Mouse (Mus musculus) monocyte, adult 2 months (primary cell): ENCODE measurements around the gene Ptprcap.
A peak's percentile ranks its signal among the peaks of the same experiment; 100 is the strongest.

Source experiments
- DNase-seq, 2 experiments: peaks; one replicate each; pipeline ENCODE4 v3.0.0; 2022; ENCODE audit warnings: low spot score in 2 of 2, low read depth in 1 of 2

Ptprcap gene

DNA sequence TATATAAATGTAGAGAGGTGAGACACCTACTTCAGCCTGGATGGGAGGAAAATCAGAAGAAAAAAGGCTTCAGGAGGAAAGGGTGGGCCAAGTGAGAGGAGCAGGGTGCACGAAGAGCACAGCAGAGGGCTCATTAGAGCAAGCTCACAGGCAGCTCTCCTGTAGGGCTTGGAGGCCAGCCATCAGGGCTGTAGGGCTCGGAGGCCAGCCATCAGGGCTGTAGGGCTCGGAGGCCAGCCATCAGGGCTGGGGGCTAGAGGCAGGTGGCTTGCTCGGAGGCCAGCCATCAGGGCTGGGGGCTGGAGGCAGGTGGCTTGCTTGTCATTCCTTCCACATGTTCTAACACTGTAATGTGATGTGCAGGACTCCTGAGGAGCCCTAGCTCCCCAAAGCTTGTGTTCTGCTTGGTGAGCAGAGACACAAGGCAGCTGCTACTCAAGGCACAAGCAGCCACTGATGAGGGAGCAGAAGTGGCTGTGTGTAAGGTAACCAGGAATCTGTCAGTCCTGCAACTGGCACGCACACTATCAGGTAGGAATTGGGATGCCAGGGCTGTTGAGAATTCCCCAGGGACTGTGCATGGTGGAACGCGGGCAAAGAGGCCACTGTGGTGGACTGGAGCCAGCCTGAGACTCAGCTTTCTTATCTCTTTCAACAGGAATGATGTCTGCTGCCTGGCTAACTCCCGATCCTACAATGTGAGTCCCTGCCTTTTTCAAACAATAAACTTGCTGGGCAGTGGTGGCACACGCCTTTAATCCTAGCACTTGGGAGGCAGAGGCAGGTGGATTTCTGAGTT, 13.5 kb downstream of the Ptprcap start:
- DNase-seq = no peak

- DNase-seq = peak; percentile 98
Measured at GRCm38 (mm10) chr19:4169378-4169784, 16.0 kb downstream of the Ptprcap start.

DNA sequence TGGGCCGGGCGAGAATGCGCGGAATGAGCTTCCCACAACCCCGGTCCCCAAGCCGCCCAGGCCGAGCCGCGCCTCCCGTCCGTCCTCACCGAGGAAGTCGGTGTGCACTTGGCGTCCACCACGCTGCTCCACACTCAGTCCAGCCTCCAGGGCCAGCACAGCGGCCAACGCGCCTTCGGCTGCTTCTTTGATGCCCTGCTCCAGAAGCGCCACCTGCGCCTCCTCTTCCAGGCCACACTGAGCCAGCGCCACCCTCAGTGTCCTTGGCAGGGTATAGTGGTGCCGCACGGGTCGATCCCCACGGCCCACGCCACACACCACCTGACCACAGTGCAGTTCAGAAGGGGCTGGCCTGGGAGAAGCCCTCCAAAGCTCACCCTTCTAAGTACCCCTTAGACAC, 16.4 kb downstream of the Ptprcap start:
- DNase-seq = no peak

- DNase-seq = no peak
Measured at GRCm38 (mm10) chr19:4170723-4171392, 17.5 kb downstream of the Ptprcap start.

DNA sequence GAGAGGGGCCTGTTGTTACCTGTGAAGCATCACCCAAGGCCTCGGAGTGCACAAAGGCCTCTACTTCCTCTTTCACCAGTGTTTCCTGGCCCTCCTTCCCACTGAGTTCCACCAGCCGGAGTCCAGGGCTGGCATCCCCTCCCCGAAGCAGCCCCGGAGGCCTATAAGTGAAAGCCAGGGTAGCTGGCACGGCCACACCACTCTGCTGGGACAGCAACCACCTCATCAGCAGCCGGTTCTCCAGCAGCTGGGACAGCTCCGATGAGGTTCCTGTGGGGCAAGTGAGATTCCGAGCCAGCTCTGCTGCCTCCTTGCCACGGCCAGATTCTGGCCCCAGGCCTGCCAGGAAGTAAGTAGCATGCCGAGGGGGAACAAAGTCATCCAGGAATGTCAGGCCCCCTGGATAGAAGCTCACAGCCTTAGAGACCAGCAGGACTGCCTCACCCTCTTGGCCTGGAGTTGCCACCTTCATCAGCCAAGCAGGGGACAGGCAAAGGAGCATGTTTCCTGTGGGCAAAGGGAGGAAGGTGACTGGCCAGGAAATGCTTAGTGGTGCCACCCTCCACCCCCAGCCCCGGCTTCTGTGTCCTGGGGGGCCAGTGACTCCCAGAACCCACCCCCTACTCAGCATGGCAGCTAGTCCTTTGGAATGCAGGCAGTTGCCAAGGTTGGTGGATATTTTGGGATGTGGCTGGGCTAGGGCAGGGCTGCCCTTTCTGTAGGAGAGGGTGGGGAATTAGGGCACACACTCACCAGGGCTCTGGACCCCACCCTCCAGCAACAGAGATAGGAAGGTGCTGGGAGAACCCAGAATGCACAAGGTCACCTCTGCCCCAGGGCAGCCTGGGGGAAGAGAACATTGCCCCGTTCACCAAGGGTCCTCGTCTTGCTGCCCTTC, 18.2 kb downstream of the Ptprcap start:
- peak in 1 of 2 experiments; percentile 30 for DNase-seq

DNA sequence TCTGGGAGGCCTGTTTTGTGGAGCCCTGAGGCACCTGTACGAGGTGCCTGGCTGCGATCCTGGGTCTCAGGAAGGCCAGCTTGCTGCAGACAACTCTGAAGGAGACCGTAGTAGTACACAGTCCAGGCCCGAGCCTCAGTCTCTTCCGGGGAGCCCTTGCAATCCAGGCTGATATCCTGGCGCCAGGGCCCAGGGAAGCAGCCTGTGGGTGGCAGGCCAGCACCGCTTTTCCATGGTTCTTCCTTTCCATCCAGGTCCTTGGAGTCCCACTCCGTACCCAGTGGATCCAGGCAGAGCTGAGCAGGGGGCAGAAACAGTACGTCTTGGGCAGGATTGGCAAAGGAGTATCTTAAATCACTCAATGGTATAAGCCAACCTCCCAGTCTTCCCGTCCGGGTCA, 19.5 kb downstream of the Ptprcap start:
- DNase-seq = no peak

DNA sequence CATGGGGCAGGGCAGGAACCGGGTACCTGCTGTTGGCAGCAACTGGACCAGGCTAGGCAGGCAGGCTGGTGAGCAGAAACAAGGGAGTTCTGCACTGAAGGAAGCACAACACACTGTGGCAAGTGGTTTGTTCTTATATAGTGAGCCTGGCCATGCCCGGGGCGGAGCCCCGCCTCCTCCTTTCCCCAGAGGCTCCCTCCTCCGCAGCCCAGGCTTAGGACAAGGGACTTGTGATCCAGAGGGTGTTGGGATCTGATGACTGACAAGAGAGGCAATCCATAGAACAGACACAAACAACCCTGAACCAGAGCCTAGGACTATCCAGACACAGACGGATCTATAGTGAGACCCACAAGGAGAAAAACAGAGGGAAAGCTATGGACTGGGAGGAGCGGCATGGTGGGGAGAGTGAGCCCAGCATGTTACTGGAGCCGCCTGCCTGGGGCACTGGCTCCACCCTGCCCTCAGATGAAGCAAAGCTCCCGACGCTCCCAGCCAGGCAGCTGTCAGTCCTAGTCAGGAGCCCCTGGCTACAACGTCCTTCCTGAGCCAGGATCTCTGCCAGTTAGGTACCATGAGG, 22.1 kb downstream of the Ptprcap start, which contains the start of gene Carns1:
TSS of gene Carns1 (minus strand) at position 112 of the 580 bp plus-strand sequence.
- no peak for DNase-seq

DNA sequence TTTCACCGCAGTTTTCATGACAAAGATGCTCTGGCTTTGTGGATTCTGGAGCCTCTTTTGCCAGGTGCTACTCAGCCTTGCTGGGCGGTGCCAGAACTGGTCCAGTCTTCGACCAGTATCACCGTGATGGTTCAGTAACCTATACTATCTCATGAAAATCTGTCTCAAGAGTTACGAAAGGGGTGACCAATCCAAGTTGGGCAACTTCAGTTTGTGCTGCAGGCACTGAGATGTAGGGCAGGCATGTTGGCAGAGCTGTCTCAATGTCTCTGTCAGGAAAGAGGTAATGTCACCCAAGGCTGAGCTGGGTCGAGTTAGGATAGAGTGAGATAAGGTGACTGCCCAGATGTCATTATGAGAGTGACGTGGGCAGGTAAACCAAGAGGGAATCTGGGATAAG, 27.0 kb downstream of the Ptprcap start:
- DNase-seq = no peak

GRCm38 (mm10) chr19:4181892-4182291, 28.5 kb downstream of the Ptprcap start:
- DNase-seq = peak; percentile 76 to 82

DNA sequence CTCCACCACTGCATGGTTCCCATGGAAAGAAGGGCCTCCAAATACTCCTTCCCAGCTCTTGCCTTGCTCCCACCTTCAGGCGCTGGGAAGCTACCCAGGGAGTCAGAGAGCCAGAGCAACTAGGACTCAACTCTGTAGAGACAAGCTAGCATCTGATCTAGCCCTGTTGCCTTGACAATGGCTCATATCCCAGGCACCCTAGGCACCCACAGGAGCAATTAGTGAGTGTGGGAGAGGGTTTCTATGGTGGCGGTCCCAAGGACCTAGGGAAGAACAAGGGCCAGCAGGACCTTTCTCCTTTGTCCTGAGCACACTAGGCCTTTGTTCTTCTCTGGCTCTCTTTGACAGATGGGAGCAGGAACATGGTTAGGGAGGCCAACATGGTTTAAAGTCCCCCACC, 30.3 kb downstream of the Ptprcap start:
- DNase-seq = no peak

DNA sequence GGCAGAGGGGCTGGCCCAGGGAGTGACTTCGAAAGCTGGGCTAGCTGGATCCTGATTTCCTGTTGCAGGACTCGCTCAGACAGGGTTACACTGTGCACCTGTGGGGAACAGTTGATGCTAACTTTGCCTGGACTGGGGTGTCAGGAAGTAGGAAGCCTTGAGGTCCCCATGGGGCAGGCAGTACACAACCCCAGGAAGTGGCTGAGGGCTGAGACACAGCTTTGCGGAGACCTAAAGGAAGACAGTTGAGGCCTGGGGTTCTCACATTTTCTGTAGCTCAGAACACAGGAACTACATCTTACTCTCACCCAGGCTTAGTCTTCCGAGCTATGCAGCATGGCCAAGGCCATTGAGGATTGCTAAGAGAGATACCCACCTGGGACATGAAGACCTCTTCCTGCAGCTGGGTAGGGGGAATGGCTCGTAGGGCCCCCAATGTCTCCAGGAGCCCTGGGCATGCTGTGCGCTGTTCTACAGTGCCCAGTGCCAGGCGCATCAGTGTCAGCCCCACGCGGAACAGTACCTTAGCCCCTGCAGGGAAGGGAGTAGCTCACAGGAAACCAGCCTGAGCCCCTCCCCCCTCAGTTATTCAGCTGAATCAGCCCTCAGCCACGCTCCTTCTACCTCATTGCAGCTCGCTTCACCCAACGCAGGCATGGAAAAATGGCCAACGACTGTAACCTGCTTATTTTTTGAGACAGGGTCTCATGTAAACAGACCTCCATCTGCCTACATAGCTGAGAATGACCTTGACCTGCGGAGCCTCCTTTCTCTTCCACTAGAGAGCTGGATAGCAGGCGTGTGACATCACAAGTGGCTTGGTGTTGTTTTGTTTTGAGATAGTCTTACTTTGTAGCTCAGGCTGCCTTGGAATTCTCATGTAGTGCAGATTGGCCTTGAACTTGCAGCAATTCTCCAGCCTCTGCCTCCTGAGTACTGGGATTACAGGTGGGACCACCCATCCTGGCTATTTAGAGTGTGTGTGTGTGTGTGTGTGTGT, 31.9 kb downstream of the Ptprcap start:
- no peak for DNase-seq

GRCm38 (mm10) chr19:4187303-4187702, 33.9 kb downstream of the Ptprcap start:
- no peak for DNase-seq

- DNase-seq = no peak
Measured at GRCm38 (mm10) chr19:4189051-4189620, 35.7 kb downstream of the Ptprcap start.

DNA sequence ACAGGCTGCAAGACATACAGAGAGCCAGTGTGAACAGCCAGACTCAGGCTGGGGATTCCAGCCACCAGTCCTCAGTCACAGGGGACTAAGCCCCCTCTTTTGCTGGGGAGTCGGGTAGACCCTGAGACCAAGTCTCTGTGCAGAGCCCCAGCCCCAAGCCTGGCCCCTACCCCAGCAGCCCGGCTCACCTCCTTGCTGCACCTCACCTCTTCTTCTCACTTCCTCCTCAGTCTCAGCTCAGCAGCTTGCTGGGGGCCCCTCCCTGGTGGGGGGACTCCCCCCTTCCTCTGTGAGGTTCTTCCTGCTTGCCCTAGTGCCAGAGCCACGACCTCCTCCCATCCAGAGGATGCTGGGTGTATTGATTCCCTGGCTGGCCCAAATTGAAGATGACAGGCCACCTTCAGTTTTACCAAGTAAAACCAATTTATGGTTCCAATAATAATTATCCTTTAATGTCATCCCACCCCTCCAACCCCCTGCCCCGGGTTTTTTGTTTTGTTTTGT, 37.5 kb downstream of the Ptprcap start, which contains the start of gene Tbc1d10c:
TSS of gene Tbc1d10c (minus strand) at position 454 of the 504 bp plus-strand sequence.
- peak; percentile 38 to 62 for DNase-seq

DNA sequence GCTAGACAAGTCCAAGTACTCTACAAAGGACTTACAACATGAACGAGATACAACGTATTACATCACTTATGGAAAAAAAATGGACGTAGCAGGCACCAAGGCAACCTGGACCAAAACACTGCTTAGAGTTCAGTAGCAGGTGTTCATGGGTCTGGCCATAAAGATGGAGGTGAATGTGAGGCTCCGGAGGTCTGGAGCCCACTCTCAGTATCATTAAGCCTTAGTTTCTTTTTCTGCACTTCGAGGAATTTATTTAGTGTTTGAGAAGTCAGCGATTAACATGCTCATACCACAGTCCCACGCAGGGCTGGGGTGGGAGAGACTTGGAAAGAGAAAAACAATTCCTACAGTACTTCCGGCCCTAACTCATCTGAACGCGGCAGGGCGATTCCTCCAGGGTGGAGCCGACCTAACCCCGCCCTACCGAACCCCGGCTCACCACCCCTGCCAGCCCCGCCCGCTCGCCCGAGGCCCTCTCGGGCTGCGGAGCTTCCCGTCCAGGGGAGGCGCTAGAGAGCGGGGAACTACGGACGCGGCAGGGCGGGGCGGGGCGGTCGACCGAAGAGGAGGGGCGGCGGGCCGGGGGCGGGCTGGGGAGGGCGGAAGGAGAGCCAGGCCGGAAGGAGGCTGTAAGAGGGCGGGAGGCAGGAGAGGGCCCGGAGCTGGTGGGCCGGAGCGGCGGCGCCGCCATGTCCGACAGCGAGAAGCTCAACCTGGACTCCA, 38.3 kb downstream of the Ptprcap start, which contains the start of gene Ppp1ca:
TSS of gene Ppp1ca (plus strand) at position 538 of the 723 bp plus-strand sequence.
- DNase-seq = peak; percentile 88 to 89

DNA sequence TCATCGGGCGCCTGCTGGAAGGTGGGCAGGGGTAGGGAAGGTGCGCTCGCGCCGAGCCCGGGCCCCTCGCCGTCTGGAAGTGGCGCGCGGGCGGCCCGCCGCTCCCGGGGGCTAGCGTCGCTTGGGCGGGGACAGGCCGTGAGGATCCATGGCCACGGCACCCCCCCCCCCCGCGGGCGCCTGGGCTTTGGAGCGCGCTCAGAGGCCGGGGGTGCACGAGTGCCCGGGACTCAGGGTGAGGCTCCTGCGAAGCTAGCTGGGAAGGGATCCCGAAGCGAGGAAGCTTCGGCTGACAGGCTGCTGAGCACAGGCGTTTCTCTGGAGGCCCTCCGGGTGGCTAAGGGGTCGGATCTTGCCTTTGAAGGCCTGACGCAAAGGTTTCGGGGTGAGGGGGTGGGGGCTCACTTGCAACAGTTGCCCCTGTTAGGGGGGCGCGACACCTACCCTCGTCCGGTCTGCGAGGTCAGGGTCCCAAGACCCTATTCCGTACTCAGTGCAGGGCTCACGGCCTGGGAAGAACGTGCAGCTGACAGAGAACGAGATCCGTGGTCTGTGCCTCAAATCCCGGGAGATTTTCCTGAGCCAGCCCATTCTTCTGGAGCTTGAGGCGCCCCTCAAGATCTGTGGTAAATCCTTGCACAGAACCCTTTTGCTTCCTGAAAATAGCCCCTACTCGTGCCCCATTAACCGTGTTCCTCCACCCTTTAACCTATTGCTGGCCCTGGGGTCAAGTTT, 39.0 kb downstream of the Ptprcap start:
- DNase-seq = no peak

DNA sequence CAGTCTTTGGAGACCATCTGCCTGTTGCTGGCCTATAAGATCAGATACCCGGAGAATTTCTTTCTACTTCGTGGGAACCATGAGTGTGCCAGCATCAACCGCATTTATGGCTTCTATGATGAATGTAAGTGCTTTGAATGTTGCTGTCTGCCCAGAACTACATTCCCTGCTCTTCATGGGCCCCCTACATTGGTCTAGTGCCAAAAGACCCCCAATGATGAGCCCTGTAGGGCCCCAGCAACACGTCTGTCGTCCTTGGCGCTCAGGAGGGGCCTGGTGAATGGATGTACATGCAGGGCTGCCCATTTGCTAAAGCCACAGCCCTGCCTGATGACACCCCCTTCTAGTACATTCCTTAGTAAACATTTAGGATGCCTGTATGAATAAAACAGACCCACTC, 39.7 kb downstream of the Ptprcap start:
- no peak for DNase-seq
